Mouse (Mus musculus): ENCODE results near the gene Crybg1. TPM values are rescaled to one million over a fixed set of nuclear protein-coding genes. Genes with fewer than 3 reads are reported as not detected.

Gene Crybg1
- total RNA-seq, 2 experiments from 2014 or later = 0.32 to 0.40 TPM

DNA sequence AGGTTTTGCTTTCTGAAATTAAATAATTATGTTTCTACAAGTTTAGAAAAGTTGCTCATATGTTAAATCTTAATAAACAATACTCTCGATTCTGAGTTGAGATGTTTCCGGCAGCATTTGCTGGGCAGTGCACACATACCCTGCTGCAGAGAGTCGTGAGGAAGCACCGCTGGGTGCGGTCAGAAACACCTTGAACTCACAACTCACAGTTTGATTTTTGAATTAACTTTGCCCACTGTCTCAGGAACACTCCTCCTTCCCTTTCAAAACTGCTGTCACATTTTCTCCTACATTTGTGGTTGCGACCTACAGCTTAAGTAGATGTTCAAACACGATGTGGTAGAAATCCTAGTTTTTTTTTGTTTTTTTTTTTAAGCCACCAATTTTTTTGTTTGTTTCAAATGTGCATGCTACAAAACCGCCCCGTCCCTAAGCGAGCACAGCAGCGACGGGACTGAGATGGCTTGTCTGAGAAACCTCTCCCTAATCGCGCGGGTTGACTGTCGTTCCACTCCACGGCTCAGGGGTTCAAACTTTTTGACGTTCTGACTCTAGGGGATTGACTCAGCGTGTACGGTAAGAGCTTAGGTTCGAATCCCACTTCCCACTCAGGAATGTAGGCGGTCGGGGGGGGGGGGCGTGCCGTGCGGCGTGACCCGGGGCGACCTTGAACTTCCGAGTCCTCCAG lies 247.6 kb downstream of the Crybg1 start:
- DNase-seq (ENCODE audit: extremely low spot score in 1 of 2, low spot score in 1 of 2) = no peak

Other genes starting within 250 kb of the Crybg1 start
- 10 to 100 TPM; 15.8 to 16.8 TPM for gene Qrsl1, start 247.1 kb downstream of the Crybg1 start, total RNA-seq (2021)
- 10 to 100 TPM; 13.5 to 13.6 TPM for gene Rtn4ip1, start 247.0 kb downstream of the Crybg1 start, total RNA-seq (2021)
- gene Atg5, start 119.5 kb upstream of the Crybg1 start, total RNA-seq (2021) = 10 to 100 TPM; 20.9 to 22.6 TPM

Data from layer of hippocampus, postnatal 25 days (tissue).